Mouse (Mus musculus): ENCODE results near the gene Pkn3.

- TF ChIP-seq CTCF (IDR thresholded peaks at IDR 0.05; ENCODE audit: borderline replicate concordance, control insufficient read depth, extremely low read depth, insufficient read depth, low read length, poor library complexity): no peak
- no peak for TF ChIP-seq POLR2A (IDR thresholded peaks at IDR 0.05; ENCODE audit: control insufficient read depth, extremely low read depth, insufficient read depth, low read length, poor library complexity)
Observed at GRCm38 (mm10) chr2:30051992-30052761, 25.3 kb upstream of the Pkn3 start.

Data from thymus, adult 2 months (tissue).